8 mouse cellular contexts compared by ENCODE assay signal in genomic region chr14:120477982-120478568, GRCm38 (mm10). TPM values are rescaled to one million over a fixed set of nuclear protein-coding genes. Genes with fewer than 3 reads are reported as not detected.
DNase-seq lines count a peak whose midpoint lies in the region; ATAC-seq and TF ChIP-seq lines count a peak whose summit lies in the region.

TSS of gene Rap2a (plus strand) at chr14:120478444.

- H3K27me3 ChIP-seq in embryonic facial prominence, embryonic 15.5 days = no peaks in the 10 kb centered on the region
- no peaks in the 10 kb centered on the region for H3K27me3 ChIP-seq in limb, embryonic 14.5 days (ENCODE audit: control insufficient read depth, insufficient read depth, low read length)
- no peaks in the 10 kb centered on the region for H3K27me3 ChIP-seq in midbrain, postnatal 0 days (ENCODE audit: insufficient read depth, low read length)

- H3K36me3 ChIP-seq in embryonic facial prominence, embryonic 15.5 days = peaks cover 5% of the 10 kb centered on the region; the same call in 1 of the 2 replicates
- H3K36me3 ChIP-seq in limb, embryonic 14.5 days (ENCODE audit: control insufficient read depth, insufficient read depth, low read length) = no peaks in the 10 kb centered on the region
- H3K36me3 ChIP-seq in midbrain, postnatal 0 days (ENCODE audit: insufficient read depth, low read length) = no peaks in the 10 kb centered on the region

- H3K27ac ChIP-seq in bone marrow, adult 2 months (ENCODE audit: control insufficient read depth, insufficient read depth, low read depth, low read length, poor library complexity) = peak within 1 kb of the TSS; percentile 100
- H3K27ac ChIP-seq in embryonic facial prominence, embryonic 15.5 days (replicated peaks) = peak within 1 kb of the TSS; percentile 98
- H3K27ac ChIP-seq in limb, embryonic 14.5 days (replicated peaks; ENCODE audit: low read depth, low read length) = peak within 1 kb of the TSS; percentile 95
- H3K27ac ChIP-seq in midbrain, postnatal 0 days (ENCODE audit: low read depth, low read length) = peak within 1 kb of the TSS; percentile 99

- H3K4me1 ChIP-seq in bone marrow, adult 2 months (ENCODE audit: control insufficient read depth, insufficient read depth, low read length) = peaks cover 3% of the 10 kb centered on the region; the same call in 1 of the 2 replicates
- H3K4me1 ChIP-seq in embryonic facial prominence, embryonic 15.5 days = peaks cover 13% of the 10 kb centered on the region
- peaks cover 8% of the 10 kb centered on the region; the same call in 1 of the 2 replicates for H3K4me1 ChIP-seq in limb, embryonic 14.5 days (ENCODE audit: control insufficient read depth, insufficient read depth, low read length)
- peaks cover 6% of the 10 kb centered on the region; the same call in 1 of the 2 replicates for H3K4me1 ChIP-seq in midbrain, postnatal 0 days (ENCODE audit: insufficient read depth, low read length)

- no peaks in the 10 kb centered on the region; the same call in 1 of the 2 replicates for H3K9me3 ChIP-seq in embryonic facial prominence, embryonic 15.5 days (replicated peaks)
- no peaks in the 10 kb centered on the region for H3K9me3 ChIP-seq in limb, embryonic 14.5 days (ENCODE audit: control insufficient read depth, low read length)
- no peaks in the 10 kb centered on the region for H3K9me3 ChIP-seq in midbrain, postnatal 0 days (ENCODE audit: low read length)

- H3K9ac ChIP-seq in embryonic facial prominence, embryonic 15.5 days = peak within 1 kb of the TSS; percentile 81
- peak within 1 kb of the TSS; percentile 83 for H3K9ac ChIP-seq in limb, embryonic 14.5 days (ENCODE audit: low read depth, low read length, severe bottlenecking)
- peak within 1 kb of the TSS; percentile 89 for H3K9ac ChIP-seq in midbrain, postnatal 0 days (replicated peaks; ENCODE audit: low read length, poor library complexity, severe bottlenecking)

- no peak for TF ChIP-seq CTCF in bone marrow, adult 2 months (IDR thresholded peaks at IDR 0.05; ENCODE audit: control insufficient read depth, insufficient read depth, low read length)
- no peak for TF ChIP-seq CTCF in midbrain, postnatal 0 days (IDR thresholded peaks at IDR 0.05)

- under 1% methylated on average over 74 of the region's 78 CpGs for WGBS in bone marrow, adult 2 months
- WGBS in embryonic facial prominence, embryonic 15.5 days = under 1% methylated on average over 50 of the region's 78 CpGs
- 0% methylated on average over 55 of the region's 78 CpGs for WGBS in limb, embryonic 14.5 days
- WGBS in midbrain, postnatal 0 days = under 1% methylated on average over 60 of the region's 78 CpGs

- ATAC-seq in embryonic facial prominence, embryonic 15.5 days (ENCODE audit: insufficient number of reproducible peaks, low FRiP score, low TSS enrichment, low read depth) = peak; percentile 92
- ATAC-seq in limb, embryonic 14.5 days (ENCODE audit: low FRiP score, low read depth) = peak; percentile 88
- peak; percentile 92 for ATAC-seq in midbrain, postnatal 0 days (ENCODE audit: low FRiP score)

- peak within 1 kb of the TSS; percentile 76 for H3K4me2 ChIP-seq in embryonic facial prominence, embryonic 15.5 days (replicated peaks)
- peak within 1 kb of the TSS; percentile 74 for H3K4me2 ChIP-seq in limb, embryonic 14.5 days (replicated peaks; ENCODE audit: low read depth, low read length, severe bottlenecking)
- H3K4me2 ChIP-seq in midbrain, postnatal 0 days (ENCODE audit: low read depth, low read length, poor library complexity, severe bottlenecking) = peak within 1 kb of the TSS; percentile 68

- peak within 1 kb of the TSS; percentile 99 for H3K4me3 ChIP-seq in bone marrow, adult 2 months (replicated peaks; ENCODE audit: control insufficient read depth, low read depth, low read length)
- H3K4me3 ChIP-seq in embryonic facial prominence, embryonic 15.5 days (replicated peaks) = peak within 1 kb of the TSS; percentile 88
- H3K4me3 ChIP-seq in limb, embryonic 14.5 days (replicated peaks; ENCODE audit: low read length) = peak within 1 kb of the TSS; percentile 75
- peak within 1 kb of the TSS; percentile 84 for H3K4me3 ChIP-seq in midbrain, postnatal 0 days (ENCODE audit: low read depth, low read length)

- peak; percentile 91 for DNase-seq in 3T3-L1 (ENCODE audit: low read depth, low spot score)
- peak; percentile 94 for DNase-seq in heart, adult 8-10 months (ENCODE audit: low spot score)
- DNase-seq in kidney, adult 9 months = peak; percentile 97
- DNase-seq in limb, embryonic 14.5 days (ENCODE audit: low spot score) = peak; percentile 96
- DNase-seq in midbrain, postnatal 0 days (ENCODE audit: low spot score) = peak; percentile 99
- DNase-seq in spleen, postnatal 36 days (ENCODE audit: low spot score in 2 of 2) = peak; percentile 94 to 96

- TF ChIP-seq POLR2A in bone marrow, adult 2 months (IDR thresholded peaks at IDR 0.05; ENCODE audit: borderline replicate concordance, control insufficient read depth, low read depth, low read length) = peak; percentile 59; the same call in 1 of the 2 replicates
- TF ChIP-seq POLR2A in limb, embryonic 14.5 days (IDR thresholded peaks at IDR 0.05; ENCODE audit: borderline replicate concordance, extremely low read depth, insufficient read depth, insufficient read length) = peak; percentile 52; the same call in 1 of the 2 replicates

RNA-seq across cellular contexts. Expression of gene Rap2a, which starts in this region (rescaled TPM):
- polyA plus RNA-seq in bone marrow, adult 2 months (2011; ENCODE audit: insufficient read depth, insufficient read length, low replicate concordance, missing spikeins) = 3.9 and 6.9 TPM in 2 replicates
- polyA plus RNA-seq in embryonic facial prominence, embryonic 15.5 days (2015; fragmentation: Nextera tagmentation; extraction: Ambion mirVana) = 17.6 and 18.0 TPM in 2 replicates
- 10 to 100 TPM in 3 of 4 experiments, 1 to 10 TPM in 1; 9.2 to 11.0 (median 10.6) TPM for total RNA-seq in heart, adult 8-10 months (2022)
- 20.9 and 21.5 TPM in 2 replicates for polyA plus RNA-seq in limb, embryonic 14.5 days (2012; rRNA removed)
- polyA plus RNA-seq in limb, embryonic 14.5 days (2014; fragmentation: Nextera tagmentation; extraction: Ambion mirVana) = 16.4 and 18.9 TPM in 2 replicates
- total RNA-seq in midbrain, postnatal 0 days (2014; rRNA removed) = 50.4 and 51.4 TPM in 2 replicates
- 22.9 and 25.6 TPM in 2 replicates for polyA plus RNA-seq in midbrain, postnatal 0 days (2015; fragmentation: Nextera tagmentation; extraction: Ambion mirVana)

Comparison
In these comparisons a context has a peak if more than half of its experiments do, and no peak if none do; other contexts are left out.
1. Peak in every context shown above with its lines: DNase-seq, ATAC-seq, H3K4me3 ChIP-seq and H3K27ac ChIP-seq.